Mouse (Mus musculus) testis, adult 2 months (tissue): Measurements from ENCODE around the gene 6030468B19Rik.

Experiments used
- CTCF ChIP-seq: fragments of 200-500 bp; IDR thresholded peaks from 2 replicates; pipeline ENCODE4 v1.5.1; 2012; ENCODE audit warnings: low read depth, mild to moderate bottlenecking, inconsistent platforms, low read length, moderate library complexity; ENCODE audit not compliant: control insufficient read depth, insufficient read depth, insufficient replicate concordance
- POLR2A ChIP-seq: fragments of 200-500 bp; IDR thresholded peaks from 2 replicates; pipeline ENCODE4 v1.6.1; 2012; ENCODE audit warnings: low read depth, mild to moderate bottlenecking, inconsistent platforms, low read length, moderate library complexity; ENCODE audit not compliant: control insufficient read depth

DNA sequence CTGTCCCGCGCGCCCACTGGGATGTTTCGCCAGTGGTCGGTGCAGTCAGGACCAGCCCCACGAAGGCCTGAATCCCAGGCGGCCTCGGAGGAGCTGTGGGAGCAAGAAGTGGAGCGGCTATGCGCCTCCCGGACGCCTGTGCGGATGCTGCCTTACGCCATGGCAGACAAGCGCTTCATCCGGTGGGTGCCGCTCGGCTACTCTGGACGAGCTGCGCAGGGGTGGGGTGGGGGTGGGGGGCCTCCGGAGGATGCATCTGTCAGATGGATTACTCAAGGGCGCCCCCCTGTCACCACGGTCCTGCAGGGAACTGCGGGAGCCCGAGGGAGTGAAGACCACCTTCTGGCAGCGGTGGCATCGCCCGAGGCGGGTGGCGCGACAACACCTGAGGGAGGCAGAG is 14.4 kb upstream of the 6030468B19Rik start:
- TF ChIP-seq POLR2A (no peak), CTCF (no peak)
